Mouse (Mus musculus): ENCODE results near the gene Hic1.

Gene Hic1

DNA sequence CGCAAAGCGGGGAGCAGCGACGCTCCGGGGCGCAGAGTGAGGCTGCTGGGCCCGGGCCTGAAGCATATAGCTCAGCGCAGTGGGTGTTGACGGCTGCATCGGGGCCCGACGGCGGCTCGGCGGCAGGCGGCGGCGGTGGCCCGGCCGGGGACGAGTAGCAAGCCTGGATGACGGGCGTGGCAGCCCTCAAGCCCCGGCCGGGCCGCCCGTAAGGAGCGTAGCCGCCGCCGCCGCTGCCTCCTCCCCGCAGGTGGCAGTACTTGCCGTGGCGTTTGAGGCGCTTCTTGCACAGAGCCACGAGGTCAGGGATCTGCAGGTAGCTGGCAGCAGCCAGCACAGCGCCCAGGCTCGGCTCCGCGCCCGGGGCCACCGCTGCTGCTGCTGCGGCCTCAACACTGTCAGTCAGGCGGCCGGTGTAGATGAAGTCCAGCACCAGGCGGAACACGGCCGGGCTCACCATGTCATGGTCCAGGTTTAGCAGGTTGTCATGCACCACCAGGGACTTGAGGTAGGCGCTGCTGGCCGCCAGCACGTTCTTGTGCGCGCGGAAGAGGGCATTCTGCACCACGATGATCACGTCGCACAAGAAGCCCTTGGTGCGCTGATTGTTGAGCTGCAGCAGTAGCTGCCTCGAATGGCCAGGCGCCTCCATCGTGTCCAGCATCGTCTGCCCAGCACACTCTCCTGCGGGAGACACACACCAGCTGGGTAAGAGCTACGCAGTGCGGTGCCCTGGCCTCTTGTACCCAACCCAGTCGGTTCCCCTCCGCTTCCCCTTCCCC lies 2.3 kb downstream of the Hic1 start:
- DNase-seq (ENCODE audit: low spot score): peak; percentile 36

DNA sequence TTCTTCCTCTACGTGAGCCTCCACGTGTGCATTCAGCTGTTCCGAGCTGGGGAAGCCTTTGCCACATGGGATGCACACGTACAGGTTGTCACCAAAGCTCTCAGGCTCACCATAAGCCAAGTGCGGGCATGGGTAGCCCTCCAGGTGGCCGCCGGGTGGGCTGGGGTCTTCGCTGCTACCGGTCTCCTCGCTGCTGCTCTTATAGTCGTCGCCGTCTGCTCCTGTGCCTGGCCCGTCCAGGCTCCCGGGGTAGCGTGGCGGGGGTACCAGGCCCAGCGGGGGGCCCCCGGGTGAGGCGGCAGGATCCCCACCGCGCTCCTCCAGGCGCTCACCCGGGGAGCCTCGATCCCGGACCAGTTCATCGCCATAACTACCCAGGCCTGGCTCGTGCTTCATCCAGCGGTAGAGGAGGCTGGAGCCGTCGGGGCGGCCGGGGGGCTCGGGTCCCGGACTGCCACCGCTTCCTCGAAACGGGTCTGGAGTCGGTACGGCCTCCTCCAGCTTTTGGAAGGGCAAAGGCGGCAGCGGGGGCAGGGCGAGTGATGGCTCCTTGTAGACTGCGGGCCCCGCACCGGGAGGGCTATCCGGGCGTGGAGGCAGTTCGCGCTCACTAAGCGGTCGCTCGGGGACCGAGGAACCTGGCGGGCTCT lies 3.0 kb downstream of the Hic1 start:
- DNase-seq (ENCODE audit: low spot score): peak; percentile 35

DNA sequence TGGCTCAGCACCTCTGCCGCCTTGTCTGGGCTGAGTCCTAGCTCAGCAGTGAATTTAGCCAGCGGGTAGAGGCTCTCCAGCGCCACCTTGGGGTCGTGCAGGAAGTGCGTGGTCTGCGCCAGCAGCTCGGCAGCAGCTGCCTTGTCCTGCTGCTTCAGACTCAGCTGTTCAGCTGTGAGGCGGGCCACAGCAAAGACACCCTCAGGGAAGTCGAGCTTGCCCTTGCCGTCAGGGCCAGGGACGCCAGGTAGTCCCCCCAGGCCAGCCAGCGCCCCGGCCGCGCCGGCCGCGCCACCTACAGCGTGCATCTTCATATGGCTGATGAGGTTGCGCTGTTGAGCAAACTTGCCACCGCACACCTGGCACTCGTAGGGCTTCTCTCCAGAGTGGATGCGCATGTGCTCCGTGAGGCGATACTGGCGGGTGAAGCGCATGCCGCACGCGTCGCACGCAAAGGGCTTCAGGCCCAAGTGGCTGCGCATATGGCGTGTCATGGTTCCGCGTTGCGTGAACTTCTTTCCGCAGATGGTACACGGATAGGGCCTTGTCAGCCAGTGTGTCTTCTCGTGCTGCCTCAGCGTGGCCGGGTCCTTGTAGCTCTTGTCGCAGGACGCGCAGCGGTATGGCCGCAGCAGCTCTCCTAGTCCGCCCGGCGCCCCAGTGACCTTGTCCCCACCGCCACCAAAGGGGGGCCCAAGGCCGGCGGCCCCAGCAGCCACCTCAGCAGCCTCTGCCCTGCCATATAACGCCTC lies 3.7 kb downstream of the Hic1 start:
- peak; percentile 82 for DNase-seq (ENCODE audit: low spot score)

DNA sequence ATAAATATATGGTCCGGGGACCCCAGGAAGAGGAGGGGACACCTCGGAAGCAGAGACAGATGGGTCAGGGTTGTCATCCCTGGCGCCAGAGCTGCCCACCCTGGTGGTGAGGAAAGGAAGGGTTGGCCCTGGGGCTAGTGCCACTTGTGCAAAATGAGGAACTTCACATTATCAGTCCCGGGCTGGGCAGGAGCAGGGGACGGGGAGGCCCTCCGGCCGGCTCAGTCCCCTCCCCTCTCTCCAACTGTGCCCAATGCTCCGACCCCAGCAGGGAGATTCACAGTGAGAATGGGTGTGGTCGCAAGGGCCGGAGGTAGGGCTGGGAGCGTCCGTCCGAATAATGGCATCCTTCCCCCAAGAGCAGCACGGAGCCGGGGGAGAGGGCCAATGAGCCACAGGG lies 4.6 kb downstream of the Hic1 start:
- no peak for DNase-seq (ENCODE audit: low spot score)

DNA sequence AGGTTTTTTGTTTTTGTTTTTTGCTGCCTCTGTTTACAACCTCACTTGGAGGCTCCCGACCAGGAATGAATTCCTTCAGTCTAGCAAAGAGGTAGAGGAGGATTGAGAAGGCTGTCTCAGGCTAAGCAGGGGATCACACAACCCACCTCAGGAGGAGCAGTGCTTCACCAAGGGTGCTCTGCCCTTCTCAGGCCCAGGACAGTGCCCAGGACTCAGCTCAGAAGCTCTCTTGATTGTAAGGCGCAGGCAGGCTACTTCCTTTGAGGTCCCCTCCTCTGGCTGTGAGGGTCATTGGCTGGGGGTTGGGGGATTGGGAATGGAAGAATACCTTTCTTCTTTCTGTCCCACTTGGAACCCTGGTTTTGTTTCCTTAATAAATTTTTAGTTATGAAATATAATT lies 5.3 kb downstream of the Hic1 start:
- no peak for DNase-seq (ENCODE audit: low spot score)

DNA sequence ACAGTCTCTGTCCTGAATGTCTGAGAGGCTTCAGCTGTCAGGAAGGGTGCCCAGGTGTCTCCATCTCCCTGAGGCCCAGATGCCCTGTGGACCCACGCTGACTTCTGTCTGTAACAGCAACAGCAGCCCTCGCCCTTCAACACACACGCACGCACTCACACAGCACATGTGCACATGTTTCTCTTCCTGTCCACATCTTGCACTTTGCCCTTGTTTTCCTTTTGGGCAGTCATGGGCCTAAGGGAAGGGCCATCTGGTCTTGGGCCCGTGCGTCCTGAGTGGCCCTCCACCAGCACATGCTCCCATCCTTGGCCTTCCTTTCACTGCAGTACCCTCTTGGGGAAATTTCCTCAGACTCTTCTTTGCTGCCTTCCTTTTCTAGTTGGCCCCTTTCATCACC lies 5.9 kb downstream of the Hic1 start:
- no peak for DNase-seq (ENCODE audit: low spot score)

DNA sequence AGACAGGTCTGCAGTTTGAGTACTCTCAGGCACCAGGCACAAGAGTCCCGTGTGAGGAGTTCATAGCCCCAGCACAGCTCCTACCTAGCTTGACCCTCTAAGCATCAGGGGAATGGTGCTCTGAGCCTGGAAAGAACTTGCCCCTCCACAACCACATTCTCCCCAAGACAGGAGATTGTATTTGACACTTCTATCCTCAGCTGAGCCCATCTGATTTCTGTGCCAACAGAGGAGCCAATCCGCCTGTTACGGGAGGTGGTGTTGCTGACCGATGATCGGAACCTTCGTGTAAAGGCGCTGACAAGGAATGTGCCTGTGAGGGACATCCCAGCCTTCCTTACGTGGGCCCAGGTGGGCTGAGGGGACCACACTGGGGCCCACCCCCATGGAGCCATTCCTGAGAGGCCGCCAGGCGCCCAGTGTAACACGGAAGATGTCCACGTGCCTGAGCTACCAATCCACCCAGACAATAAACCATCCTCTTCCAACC lies 6.7 kb downstream of the Hic1 start:
- no peak for DNase-seq (ENCODE audit: low spot score)

DNA sequence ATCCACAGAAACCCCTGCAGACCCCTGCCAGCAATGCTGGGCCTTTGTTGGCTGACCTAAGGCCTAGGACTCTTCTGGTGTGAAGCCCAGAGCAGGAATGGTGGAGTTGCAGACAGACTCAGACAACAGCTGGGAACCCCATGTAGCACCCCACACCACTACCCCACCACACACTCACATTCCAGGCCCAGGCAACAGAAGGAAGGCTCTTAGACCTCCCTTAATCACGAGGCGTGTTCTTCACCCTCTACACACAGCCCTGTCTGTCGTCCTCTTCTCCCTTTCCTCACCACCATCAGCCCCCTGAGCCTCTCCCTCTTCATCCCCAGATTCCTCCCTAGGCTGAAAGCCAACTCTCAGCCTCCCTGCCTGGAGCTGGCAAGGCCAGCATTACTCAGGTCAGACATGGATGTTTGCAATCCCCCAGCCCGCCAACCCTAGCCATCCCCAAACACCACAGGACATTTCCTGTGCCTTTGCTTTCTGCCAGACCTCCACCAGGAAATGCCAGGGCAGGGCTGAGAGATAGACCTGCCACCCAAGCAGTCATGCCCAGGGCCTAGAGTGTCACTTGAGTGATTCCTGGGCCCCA lies 7.8 kb downstream of the Hic1 start:
- no peak for DNase-seq (ENCODE audit: low spot score)

DNA sequence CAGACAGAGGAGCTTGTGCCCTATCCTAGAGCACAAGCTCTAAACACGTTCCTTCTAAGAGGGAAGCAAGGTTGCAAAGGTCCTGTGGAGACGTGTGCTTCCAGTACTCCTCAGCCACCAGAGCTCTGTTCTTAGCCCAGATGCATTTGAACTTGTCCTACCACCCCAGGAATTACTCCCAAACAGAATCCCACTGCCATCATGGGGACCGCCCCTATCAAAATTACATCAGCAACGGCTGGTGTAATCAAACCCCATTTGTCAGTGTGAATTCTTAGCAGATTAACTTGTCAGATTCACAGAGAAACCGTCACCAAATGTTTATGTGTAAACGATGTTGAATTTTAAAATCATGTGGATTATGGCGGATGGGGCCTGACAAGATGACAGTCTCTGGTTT lies 8.4 kb downstream of the Hic1 start:
- no peak for DNase-seq (ENCODE audit: low spot score)

DNA sequence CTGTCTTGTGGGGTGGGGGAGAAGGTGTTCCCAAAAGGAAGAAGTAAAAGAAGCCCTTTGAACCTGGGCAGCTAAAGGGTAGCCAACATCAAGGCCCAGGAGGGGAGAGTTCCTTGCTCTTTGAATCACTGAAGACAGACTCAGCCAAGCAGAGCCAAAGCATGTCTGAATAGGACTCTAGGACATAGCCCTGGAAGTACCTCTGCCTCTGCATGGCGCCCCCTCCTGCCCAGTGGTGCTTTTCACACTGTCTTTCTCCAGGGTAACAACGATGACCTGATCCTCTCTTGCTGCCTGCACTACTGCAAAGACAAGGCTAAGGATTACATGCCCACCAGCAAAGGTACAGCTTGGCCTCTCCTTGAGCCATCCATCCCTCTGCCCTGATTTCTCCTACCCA lies 9.8 kb downstream of the Hic1 start:
- peak; percentile 46 for DNase-seq (ENCODE audit: low spot score)

DNA sequence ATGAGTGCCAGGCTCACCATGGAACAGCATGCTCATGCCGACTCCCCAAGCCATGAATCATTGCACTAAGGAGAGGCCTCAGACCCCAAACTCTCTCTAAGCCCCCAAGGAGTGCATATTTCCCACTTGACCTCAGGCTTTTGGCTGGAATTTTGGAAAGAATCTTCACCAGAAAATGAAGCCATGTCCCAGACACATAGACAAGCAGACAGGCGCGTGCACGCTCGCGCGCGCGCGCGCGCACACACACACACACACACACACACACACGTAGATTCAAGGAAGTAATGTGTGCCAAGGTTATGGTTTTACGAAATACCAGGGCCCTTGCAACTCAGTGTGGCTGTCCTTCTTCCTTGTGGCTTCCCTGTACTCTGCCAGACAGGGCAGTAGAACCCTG lies 10.9 kb downstream of the Hic1 start:
- DNase-seq (ENCODE audit: low spot score): no peak

DNA sequence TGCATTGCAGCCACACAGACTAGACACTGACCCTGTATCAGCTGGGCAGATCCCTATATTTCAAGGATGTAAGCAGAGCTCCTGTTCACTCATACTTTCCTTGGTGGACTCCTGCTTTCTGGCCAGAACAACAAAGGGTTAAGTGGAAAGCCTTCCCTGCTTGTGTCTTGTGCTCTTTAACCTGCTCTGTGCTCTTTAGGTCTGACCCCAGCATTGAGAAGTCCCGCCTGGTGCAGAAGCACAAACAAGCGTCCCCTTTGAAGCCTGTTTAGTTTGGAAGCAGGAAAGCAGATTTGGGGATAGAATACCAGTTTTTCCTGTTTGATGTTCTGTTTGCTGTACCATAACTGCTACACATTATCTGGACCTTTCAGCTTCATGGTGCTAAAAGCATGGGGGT lies 11.4 kb downstream of the Hic1 start:
- no peak for DNase-seq (ENCODE audit: low spot score)

DNA sequence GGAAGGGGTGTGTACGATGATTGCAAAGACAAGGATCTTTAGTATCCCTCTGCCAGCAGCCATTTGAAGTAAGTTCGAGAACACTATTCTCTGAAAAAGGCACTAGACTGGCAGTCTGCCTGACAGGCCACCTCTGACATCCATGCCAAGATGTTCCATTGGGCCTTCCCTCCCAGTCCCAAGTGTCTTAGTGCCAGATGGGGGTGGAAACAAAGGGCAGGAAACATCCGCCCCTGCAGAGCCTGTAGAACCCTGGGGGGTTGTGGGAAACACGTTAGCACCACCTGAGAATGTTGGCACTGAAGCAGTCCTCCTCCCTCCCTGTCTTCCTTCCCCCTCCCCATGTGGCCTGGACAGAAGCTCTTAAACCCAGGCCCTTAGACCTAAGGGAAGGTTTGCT lies 12.3 kb downstream of the Hic1 start:
- DNase-seq (ENCODE audit: low spot score): no peak

DNA sequence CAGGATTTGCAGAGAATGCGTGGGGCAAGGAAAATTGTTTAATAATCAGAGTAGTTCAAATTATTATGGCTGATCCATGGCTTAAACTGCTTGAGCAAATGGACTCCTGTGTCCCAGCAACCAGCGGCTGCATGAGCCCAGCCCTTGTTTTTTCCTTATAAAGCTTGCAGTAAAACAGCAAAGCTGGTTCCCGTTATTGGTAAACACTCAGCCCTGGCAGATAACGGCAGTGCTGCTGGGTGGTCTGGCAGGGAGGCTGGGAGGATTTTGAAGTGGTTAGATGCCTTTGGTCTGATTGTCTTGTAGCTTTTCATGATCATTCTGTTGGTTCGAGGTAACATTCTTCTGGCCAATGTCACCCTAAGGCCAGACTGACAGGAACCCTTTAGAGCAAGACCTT lies 12.9 kb downstream of the Hic1 start:
- no peak for DNase-seq (ENCODE audit: low spot score)

DNA sequence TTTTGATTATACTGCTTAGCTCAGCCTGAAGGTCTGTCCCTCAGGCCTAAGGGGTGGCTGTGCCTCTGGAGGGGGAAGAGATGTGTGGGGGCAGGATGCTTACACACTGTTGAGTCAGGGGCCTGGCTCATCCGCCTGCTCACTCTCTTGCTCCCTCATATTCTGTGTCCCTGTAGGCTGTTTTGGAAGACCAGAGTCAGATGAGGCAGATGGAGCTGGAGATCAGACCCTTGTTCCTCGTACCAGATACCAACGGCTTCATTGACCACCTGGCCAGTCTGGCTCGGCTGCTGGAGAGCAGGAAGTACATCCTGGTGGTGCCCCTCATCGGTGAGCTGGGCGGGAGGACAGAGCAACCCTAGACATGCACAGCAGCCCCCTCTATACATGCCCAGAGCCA lies 13.3 kb downstream of the Hic1 start:
- no peak for DNase-seq (ENCODE audit: low spot score)

DNA sequence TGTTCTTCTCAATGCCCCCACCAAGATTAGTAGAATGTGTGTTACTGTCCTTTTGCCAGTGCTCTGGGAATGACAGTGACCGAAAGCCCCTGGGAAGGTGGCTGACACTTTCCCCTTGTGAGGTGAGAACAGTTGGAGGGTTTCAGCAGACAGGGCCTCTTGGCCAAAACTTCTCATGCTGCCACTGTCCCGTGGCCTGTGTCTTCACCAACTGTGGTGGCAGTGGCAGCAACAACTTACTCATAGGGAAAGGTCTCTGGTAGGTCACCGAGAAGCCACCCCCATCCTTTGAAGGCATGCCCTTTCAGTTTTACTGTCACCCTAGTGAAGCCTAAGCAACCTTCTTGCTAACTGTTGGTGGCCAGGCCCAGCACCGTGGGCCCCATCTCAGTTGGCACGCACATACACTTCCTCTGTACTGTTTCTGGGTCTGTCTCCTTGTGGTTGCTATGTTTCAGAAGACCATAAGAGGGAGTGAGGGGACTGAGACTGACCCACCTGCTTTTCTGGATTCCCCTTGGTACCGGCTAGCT lies 15.2 kb downstream of the Hic1 start:
- no peak for DNase-seq (ENCODE audit: low spot score)

DNA sequence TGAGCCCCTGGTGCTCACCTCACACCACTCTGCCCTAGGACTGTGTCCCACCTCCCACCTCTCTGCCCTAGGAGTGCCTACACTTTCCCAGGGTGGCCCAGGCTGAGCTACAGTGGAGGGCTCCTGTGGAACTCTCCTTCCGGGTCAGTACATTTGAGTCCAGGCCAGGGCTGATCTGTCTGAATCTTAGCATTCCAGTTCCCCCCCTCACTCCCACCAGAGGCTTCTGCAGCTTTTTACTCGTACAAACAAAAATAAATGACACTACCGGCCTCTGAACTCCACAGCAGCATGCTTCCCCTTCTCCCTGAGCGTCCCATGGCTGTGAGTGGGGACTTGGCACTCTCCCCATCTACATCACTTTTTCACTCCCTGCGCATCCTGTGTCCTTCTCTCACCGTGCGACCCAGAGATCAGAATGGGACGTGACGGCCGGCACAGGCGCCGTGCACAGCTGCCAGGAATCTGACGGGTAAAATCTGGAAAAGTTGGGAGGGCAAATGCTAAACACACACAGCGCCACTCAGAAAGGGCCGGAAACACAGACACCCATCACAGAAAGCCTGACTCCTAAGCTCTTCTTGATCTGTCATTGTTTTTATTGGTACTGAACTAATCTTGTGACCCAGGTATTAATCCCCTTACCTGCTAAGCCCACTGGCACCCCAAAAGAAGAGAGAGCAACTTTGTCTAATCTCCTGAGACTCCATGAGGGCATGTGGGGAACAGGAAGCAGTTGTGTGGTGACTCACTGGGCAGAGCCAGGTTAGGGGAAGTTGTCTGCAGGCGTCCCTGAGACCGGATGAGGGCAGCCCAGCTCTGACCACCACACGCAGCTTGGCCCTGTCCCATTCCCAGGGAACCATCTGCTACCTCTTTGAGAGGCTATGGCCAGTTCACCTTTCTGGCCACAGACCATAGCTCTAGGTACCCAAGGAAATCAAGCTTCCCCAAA lies 16.4 kb downstream of the Hic1 start:
- no peak for DNase-seq (ENCODE audit: low spot score)

DNA sequence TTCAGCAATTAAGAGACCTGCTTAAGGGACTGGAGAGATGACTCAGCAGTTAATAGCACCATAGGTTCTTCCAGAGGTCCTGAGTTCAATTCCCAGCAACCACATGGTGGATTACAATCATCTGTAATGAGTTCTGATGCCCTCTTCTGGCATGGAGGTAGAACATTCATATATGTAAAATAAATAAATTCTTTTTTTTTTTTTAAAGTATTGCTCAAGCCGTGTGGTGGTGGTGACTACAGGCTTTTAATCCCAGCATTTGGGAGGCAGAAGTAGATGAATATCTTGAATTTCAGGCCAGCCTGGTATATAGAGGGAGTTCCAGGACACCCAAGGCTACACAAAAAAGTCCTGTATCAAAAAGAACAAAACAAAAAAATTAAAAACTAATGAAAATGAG lies 19.0 kb downstream of the Hic1 start:
- DNase-seq (ENCODE audit: low spot score): no peak

DNA sequence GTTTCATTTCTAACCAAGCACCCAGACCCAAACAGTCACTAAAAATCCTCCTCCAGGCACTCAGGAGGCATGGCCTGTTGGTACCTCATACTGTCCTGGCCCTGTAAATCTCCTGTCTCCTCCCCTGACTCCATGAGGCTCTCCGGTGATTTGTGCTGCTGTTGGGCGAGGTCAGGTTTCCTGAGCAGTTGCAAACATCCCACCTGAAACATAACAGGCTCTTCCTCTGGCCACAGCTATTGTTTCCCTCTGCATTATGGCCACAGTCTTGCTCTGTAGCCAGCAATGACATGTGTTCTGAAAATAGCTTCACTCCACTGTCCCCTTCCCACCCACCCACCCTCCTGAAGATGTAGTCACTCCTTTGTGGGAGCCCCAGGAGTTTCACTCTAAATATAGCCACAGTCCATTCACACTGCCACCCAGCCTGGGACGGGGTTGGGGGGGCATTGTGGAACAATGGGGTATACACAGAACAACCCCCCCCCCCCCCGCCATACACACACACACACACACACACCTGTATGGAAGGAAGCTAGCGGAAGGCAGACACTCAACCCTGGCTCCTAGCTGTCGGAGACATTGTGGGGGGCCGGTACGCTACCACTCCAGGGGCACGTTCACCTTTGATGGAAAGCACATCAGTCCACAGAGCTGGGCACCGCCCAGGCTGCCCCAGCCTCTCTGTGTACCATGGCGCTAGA lies 20.8 kb downstream of the Hic1 start:
- no peak for DNase-seq (ENCODE audit: low spot score)

DNA sequence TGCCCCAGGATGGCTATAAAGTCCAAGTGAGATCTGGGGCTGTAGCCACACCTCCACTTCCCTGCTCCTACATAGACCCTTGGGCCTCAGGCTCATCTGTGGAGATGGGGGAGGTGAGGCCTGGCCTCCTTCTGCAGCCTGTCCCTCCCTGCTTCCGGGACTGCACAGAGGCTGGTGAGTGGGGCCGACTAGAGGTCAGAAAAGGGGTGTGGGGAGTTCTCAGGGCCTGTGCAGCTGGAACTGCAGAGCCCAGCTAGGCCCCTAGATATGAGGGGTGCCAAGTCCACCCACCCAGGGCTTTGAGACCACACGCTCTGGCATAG lies 21.5 kb downstream of the Hic1 start:
- no peak for DNase-seq (ENCODE audit: low spot score)

Data from ovary, postnatal 36 days (tissue).